Mouse (Mus musculus) cortical plate, adult 2 months (tissue): Measurements from ENCODE around the gene Fam69a. TPM values are rescaled to one million over a fixed set of nuclear protein-coding genes. Genes with fewer than 3 reads are reported as not detected.

Experiments used
- H3K27ac ChIP-seq: fragments of 200-500 bp; 2 replicates; pipeline ENCODE4 v1.5.1; 2012; ENCODE audit warnings: low read length, control low read depth, inconsistent platforms; ENCODE audit not compliant: insufficient read depth
- H3K4me1 ChIP-seq: fragments of 200-500 bp; 2 replicates; pipeline ENCODE4 v1.6.1; 2011; ENCODE audit warnings: low read length; ENCODE audit not compliant: control insufficient read depth, insufficient read depth
- H3K4me3 ChIP-seq: fragments of 200-500 bp; 2 replicates; pipeline ENCODE4 v1.5.1; 2011; ENCODE audit warnings: mild to moderate bottlenecking, low read length, control low read depth; ENCODE audit not compliant: insufficient read depth
- CTCF ChIP-seq: fragments of 200-500 bp; IDR thresholded peaks from 2 replicates; pipeline ENCODE4 v1.5.1; 2011; ENCODE audit warnings: mild to moderate bottlenecking, control low read depth, low read length; ENCODE audit not compliant: insufficient read depth; ENCODE audit errors: extremely low read depth
- POLR2A ChIP-seq: fragments of 200-500 bp; IDR thresholded peaks from 2 replicates; pipeline ENCODE4 v1.6.1; 2011; ENCODE audit warnings: mild to moderate bottlenecking, low read length, control low read depth; ENCODE audit not compliant: insufficient read depth; ENCODE audit errors: extremely low read depth
- polyA plus RNA-seq: library from polyadenylated mRNA; depleted of rRNA; stranded (reverse); fragments of >200 nt; gene quantifications from 2 replicates; pipeline ENCODE4 v1.2.3, GENCODE M21; 2012; rRNA removed

The Fam69a gene
- polyA plus RNA-seq, 1 experiment, result 17.3 TPM

DNA sequence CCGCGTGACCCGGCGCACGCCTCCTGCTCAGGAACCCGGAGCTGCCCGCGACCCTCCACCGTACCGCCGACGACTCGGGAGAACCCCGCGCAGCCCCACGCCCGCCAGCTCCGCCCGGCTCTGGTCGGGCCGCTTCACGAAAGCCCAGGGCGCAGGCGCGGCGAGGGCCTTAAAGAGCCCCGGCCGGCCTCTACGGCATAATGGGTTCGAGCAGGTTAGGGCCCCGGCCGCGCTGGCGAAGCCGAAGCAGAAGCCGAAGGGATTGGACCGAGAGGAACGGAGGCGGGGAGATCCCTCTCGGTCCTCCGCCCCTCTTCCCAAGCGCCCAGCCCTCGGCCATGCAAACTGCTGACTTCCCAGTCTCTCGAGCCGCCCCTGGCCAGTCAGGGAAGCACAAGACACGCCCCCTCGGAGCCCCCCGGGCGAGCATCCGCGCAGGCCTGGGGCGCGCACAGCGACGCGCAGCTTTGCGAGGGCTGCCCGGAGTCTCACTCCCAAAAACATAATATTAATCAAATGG lies 117.9 kb downstream of the Fam69a start:
- Histone ChIP-seq H3K27ac (peak overlapping the region; percentile 76), H3K4me1 (peaks cover 4% of the 10 kb centered on the region), H3K4me3 (peak overlapping the region; percentile 81)
- TF ChIP-seq CTCF, result no peak
- peak; percentile 47; the same call in 1 of the 2 replicates for TF ChIP-seq POLR2A

DNA sequence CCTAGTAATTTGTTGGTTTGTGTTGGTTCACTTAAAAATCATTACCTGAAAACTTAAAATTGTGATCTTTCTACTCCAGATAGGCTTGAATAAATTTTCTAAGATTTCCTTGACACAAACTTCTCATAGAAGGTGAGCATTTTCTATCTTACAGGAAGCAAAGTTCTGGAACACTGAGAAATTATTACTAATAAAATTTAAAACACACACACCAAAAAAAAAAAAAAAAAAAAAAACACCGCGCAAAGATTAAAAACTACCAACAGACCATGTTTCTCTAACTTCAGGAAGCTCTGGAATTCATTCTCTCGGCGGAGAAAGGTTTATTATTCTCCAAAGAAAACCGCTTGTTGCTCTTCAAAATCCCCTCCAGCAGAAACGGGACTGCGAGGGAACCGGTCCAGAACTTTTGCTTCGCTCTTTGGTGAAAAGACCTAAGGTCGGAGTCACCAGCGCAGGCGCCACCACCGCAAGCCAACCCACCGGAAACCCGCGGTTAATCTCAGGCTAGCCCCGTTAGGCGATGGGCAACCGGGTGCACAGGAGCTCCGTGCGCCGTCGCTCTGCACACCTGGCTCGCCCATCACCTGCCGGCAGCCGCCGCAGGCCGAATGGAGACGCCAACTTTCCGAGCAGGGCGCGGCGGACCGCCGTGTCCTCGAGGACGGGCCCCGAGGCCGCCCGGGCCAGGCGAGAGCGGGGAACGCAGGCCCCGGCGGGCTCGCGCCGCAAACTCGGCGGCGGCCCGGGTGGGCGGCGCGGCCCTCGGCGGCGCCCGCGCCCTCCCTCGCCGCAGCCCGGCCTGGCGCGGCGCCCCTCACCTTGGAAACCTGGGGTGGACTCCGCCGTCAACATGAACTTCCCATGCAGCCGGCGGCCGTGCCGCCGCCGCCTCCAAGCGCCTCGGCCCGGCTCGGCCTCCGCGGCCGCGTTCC lies 118.6 kb downstream of the Fam69a start:
- Histone ChIP-seq H3K27ac (peak overlapping the region; percentile 76), H3K4me1 (peaks cover 4% of the 10 kb centered on the region), H3K4me3 (peak overlapping the region; percentile 81)
- TF ChIP-seq POLR2A, result no peak

DNA sequence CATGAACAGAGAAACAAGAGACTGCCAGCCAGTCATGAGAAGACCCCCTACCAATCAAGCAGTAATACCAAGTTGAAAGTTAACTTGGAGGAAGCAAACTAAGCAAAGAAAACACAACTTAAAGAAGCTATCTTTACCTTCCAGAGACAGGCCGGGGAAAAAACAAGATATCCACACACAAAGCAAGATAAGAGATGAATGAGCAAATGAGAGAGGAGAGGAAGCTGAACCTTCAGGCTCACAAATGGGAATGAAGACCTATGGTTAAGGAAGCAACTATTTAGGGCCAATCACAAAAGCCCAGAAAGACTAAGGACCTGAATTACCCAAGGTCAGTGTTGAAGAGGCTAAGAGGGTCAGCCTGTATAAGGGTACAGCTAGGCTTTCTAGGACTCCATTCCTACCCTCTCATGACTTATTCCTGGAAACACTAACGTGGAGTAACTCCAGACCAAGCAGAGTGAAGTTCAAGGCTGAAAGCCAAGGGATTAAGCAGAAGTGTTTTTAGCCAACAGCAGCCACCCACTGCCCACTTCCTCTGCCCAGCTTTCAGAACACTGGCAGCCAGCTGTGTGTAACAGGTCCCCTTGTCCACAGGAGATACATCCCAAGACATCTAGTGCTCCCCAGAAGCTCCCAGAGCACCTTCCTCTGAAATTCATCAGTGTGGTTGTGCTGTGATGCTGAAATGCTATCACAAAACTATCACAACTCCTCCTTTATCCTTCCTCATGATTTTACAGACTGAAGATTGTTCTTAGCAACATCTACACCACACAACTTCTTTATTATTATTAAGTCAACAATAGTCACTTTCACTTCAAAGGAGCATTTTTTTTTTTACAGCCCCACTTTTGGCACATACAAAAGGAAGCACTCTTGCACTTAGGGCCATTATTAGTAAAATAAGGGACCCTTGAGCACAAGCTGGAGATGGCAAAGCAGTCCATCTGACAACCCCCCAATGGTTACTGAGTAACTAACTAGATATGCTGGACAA lies 120.5 kb downstream of the Fam69a start:
- Histone ChIP-seq H3K4me3 (no peak overlapping the region), H3K27ac (no peak overlapping the region), H3K4me1 (peaks cover 2% of the 10 kb centered on the region; the same call in 1 of the 2 replicates)
- no peak for TF ChIP-seq POLR2A
- no peak for TF ChIP-seq CTCF

DNA sequence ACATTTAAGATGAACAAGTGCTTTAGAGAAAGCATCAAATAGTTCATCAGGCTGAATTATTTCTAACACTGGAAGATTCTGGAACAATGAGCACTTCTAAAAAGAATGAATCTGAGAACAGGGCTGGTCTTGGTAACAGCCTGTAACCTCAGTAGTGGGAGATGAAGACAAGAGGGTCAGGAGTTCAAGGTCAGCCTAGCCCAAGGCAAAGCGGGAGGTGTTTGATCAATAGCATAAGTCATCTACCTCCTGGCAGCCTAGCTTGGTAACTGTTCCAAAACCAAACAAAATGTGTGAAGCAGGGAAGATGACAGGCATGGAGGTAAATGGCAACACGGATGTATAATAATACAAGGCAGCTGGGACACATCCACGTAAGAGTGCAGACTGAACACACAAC lies 122.9 kb downstream of the Fam69a start:
- no peak overlapping the region for H3K27ac ChIP-seq
- TF ChIP-seq POLR2A (no peak), CTCF (no peak)

DNA sequence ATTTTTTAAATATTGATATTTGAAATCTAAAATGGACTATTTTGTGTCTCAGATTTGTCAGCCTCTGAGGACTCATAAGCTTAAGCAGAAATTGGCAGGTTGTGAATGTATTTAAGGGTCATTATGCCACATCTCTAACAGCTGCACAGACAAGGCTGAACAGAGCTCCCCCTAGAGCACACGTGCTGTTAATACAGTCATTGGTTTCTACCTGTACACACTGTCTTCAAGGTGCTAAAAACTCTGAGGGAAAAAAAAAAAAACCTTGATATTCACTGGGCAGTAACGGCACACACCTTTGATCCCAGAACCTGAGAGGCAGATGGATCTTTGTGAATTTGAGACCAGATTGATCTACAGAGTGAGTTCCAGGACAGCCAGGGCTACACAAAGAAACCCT lies 127.9 kb downstream of the Fam69a start:
- peaks cover 1% of the 10 kb centered on the region; the same call in 1 of the 2 replicates for H3K4me1 ChIP-seq
- TF ChIP-seq CTCF (peak; percentile 35), POLR2A (no peak)
- no peak overlapping the region for H3K4me3 ChIP-seq
- no peak overlapping the region for H3K27ac ChIP-seq

More for the DNA sequence above, 122.9 kb downstream of the Fam69a start:
- Histone ChIP-seq H3K4me1 (peaks cover 2% of the 10 kb centered on the region; the same call in 1 of the 2 replicates), H3K4me3 (no peak overlapping the region)

Other genes with a start within 250 kb of the Fam69a start
- not detected in 2 replicates for gene Ube2d2b, start 157.0 kb downstream of the Fam69a start, polyA plus RNA-seq
- 56.9 and 64.6 TPM in 2 replicates for gene Evi5, start 112.0 kb downstream of the Fam69a start, polyA plus RNA-seq
- 82.5 and 92.9 TPM in 2 replicates for gene Rpl5, start 86.6 kb downstream of the Fam69a start, polyA plus RNA-seq
- 53.8 and 54.4 TPM in 2 replicates for gene Mtf2, start 78.6 kb upstream of the Fam69a start, polyA plus RNA-seq
- 19.0 and 21.2 TPM in 2 replicates for gene Tmed5, start 145.5 kb upstream of the Fam69a start, polyA plus RNA-seq
- gene Ccdc18, start 145.8 kb upstream of the Fam69a start, polyA plus RNA-seq, result 0.44 and 0.61 TPM in 2 replicates